ENCODE assay signal across 22 mouse cellular contexts in the genomic region with DNA sequence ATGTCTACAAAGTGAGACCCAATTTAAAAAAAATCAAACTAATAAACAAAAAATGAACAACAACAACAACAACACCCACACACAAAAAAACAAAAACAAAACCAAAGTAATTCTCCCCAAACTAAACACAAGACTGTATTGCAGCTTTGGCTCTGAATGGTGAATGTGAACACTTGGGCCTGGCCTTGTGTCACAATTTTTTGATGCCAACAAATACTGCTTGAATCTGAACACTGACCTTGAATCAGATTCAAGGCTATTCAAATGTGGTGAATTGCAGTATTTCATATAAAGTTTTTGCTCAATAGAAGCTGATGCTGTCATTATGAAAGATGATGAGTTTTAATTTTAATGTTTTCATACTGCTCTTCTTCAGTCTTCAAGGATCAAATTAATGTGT.
A peak's percentile ranks its signal among the peaks of the same experiment; 100 is the strongest.
DNase-seq lines count a peak whose midpoint lies in the region; ATAC-seq and TF ChIP-seq lines count a peak whose summit lies in the region.
"Had no signal": no experiment of that assay in that cellular context is flagged by ENCODE, and none has a peak within 500 bp of the region (broad histone marks: within the 10 kb centered on the region; RNA-seq: fewer than 3 reads in every experiment).

No protein-coding gene starts in this region.

- TF ChIP-seq EP300 in liver, postnatal 0 days (IDR thresholded peaks at IDR 0.05; ENCODE audit: low read depth), result no peak

- ATAC-seq in liver, postnatal 0 days, result no peak
- ATAC-seq: activated CD4-positive, CD25-positive, alpha-beta regulatory T cell, adult 4 months; CD4-positive, CD25-positive, alpha-beta regulatory T cell, adult 4 months; forebrain, embryonic 13.5 days; forebrain, embryonic 15.5 days; forebrain, postnatal 0 days; Patski had no signal

- H3K4me1 ChIP-seq in liver, postnatal 0 days (ENCODE audit: insufficient read depth), result no peaks in the 10 kb centered on the region
- H3K4me1 ChIP-seq: embryonic facial prominence, embryonic 10.5 days; embryonic facial prominence, embryonic 12.5 days; forebrain, embryonic 13.5 days; forebrain, embryonic 15.5 days had no signal

- H3K9ac ChIP-seq in liver, postnatal 0 days (replicated peaks), result no peak overlapping the region
- H3K9ac ChIP-seq: embryonic facial prominence, embryonic 12.5 days; forebrain, embryonic 13.5 days; forebrain, embryonic 15.5 days; forebrain, postnatal 0 days had no signal

- peak; percentile 11 to 74 for DNase-seq in adrenal gland, adult (ENCODE audit: inconsistent age in 2 of 2, low spot score in 1 of 2)
- DNase-seq in adrenal gland, adult 18-20 months (ENCODE audit: low spot score in 2 of 2), result no peak
- DNase-seq in adrenal gland, adult 8-10 months, result peak; percentile 17
- DNase-seq in adrenal gland, postnatal 4 days (ENCODE audit: low spot score in 2 of 2), result no peak
- DNase-seq in adipocyte (ENCODE audit: low spot score), result peak; percentile 58
- peak; percentile 26 for DNase-seq in adrenal gland, postnatal 14 days
- DNase-seq in spleen, postnatal 10 days (ENCODE audit: low spot score in 2 of 2), result no peak
- no peak for DNase-seq in liver, postnatal 0 days
- DNase-seq: B cell, adult 2 months; cerebellum, adult 11-12 months; cerebellum, postnatal 10 days; cerebellum, postnatal 25 days; forebrain, postnatal 0 days had no signal

- H3K4me2 ChIP-seq in liver, postnatal 0 days (ENCODE audit: low read depth, low read length), result no peak overlapping the region
- H3K4me2 ChIP-seq: embryonic facial prominence, embryonic 12.5 days; forebrain, embryonic 13.5 days; forebrain, embryonic 15.5 days had no signal

- H3K4me3 ChIP-seq in liver, postnatal 0 days (ENCODE audit: low read depth, low read length), result no peak overlapping the region
- H3K4me3 ChIP-seq: embryonic facial prominence, embryonic 10.5 days; embryonic facial prominence, embryonic 12.5 days; forebrain, embryonic 13.5 days; forebrain, embryonic 15.5 days had no signal

- no peaks in the 10 kb centered on the region for H3K36me3 ChIP-seq in liver, postnatal 0 days (replicated peaks; ENCODE audit: insufficient read depth, low read length)
- H3K36me3 ChIP-seq: embryonic facial prominence, embryonic 10.5 days; embryonic facial prominence, embryonic 12.5 days; forebrain, embryonic 15.5 days; G1E had no signal

- H3K9me3 ChIP-seq in liver, postnatal 0 days (ENCODE audit: low read length), result no peaks in the 10 kb centered on the region
- H3K9me3 ChIP-seq: embryonic facial prominence, embryonic 10.5 days; embryonic facial prominence, embryonic 12.5 days; forebrain, embryonic 13.5 days; forebrain, embryonic 15.5 days had no signal

- H3K27ac ChIP-seq in liver, postnatal 0 days (ENCODE audit: low read depth), result no peak overlapping the region
- H3K27ac ChIP-seq: embryonic facial prominence, embryonic 10.5 days; embryonic facial prominence, embryonic 12.5 days; forebrain, embryonic 13.5 days; forebrain, embryonic 15.5 days had no signal

- no peaks in the 10 kb centered on the region for H3K27me3 ChIP-seq in liver, postnatal 0 days (ENCODE audit: insufficient read depth, low read length)
- H3K27me3 ChIP-seq: CH12.LX; embryonic facial prominence, embryonic 12.5 days; forebrain, embryonic 13.5 days; forebrain, embryonic 15.5 days; Patski had no signal

- TF ChIP-seq CTCF in liver, postnatal 0 days (IDR thresholded peaks at IDR 0.05; ENCODE audit: low read depth), result no peak

Comparison
In these comparisons a context has a peak if more than half of its experiments do, and no peak if none do; other contexts are left out.
1. DNase-seq: peak in adrenal gland, adult (2 of 2), adrenal gland, adult 8-10 months (single experiment), adipocyte (single experiment) and adrenal gland, postnatal 14 days (single experiment); none in adrenal gland, adult 18-20 months (0 of 2), adrenal gland, postnatal 4 days (0 of 2), spleen, postnatal 10 days (0 of 2) and liver, postnatal 0 days (single experiment).